Mouse (Mus musculus): Measurements from ENCODE around the gene Prdx5.

DNA sequence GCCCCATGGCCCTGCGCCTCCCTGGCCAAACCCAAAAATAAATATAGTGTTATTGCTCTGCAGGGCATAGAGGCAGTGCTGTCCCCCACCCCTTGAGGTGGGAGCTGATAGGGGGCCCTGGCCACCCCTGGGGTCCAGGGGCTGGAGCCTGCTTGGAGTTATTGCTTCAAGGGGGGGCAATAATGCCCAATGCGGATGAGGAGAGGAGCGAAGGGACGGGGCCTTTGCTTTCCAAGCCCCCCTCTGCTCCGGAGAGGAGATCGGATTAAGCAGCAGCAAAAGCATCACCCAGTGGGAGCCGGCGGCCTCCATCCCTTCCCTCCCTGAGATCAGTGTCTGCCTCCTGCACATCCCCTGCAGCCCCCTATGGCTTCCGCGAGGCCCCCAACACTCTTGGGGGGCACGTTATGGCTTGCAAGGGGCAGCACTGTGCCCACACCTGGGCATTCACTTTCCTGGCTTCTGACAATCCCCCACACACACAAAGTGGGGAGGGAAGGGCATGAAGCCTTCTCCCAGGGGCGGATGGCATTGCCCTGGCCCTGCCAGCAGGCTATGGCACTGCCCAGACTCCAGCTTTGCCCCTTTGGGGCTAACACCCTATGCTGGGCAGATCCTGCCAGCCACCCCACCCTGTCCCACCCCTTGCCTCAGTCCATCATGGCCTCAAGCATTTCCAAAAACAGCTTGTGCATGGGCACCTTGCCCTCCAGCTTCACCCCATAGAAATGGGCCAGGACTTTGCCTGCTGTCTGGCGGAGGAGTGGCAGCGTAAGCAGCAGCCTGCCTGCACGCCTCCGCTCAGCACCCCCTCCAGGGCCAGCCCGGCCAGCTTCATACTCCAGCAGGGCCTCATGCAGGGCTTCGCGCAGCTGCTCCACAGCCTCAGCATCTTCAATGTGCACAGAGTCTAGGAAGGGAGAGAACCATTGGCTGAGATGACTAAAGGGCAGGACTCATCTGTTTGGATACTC is 1.5 kb upstream of the Prdx5 start:
- no peak for TF ChIP-seq POLR2A (IDR thresholded peaks at IDR 0.05; ENCODE audit: low read depth, low read length)
- no peak for TF ChIP-seq CTCF (IDR thresholded peaks at IDR 0.05; ENCODE audit: extremely low read depth, insufficient read length, insufficient replicate concordance, low read depth, low read length)

Measured in small intestine, adult 2 months (tissue).